Mouse (Mus musculus): ENCODE data around the gene Runx1. TPM values are rescaled to one million over a fixed set of nuclear protein-coding genes. Genes with fewer than 3 reads are reported as not detected.

The Runx1 gene
- polyA plus RNA-seq, 1 experiment from 2014 or later, result 3.3 TPM

DNA sequence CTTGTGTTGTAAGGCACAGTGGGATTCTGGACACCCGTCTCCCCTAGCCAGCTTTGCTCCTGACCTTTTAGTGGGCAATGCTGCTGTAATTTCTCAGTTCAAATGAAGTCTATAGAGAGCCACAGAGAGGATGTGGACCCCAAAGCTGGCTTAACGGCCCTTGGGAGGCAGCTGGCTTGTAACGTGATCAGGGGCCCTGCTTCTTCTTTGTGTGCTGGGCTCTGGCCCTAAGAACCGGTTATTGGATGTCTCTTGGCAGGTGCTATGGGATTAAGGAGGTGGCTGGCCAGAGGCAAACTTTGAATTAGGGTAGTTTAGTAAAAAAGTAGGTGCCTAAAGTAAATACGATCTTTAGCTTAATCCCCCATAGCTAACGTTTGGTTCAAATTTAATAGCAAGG is 31.8 kb downstream of the Runx1 start:
- WGBS, result 43% methylated on average over 6 of the region's 6 CpGs

DNA sequence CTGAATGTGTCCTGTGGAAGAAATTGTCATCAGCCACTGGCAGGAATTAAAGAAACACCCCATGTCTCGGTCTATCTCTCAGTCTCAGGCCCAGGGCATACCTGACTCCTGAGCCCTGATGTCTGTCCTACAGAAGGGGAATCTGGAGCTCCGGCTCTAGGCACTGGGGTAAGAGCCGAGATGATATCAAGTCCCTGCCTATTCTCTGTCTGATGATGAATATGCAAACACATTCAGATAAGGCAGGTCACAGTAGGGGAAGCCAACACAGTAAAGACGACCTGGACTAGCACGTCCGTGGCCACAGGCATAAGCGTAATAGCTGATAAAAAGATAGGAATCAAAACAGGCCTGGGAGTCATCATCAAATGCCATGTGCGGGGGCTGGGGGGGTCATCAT is 32.2 kb downstream of the Runx1 start:
- WGBS, result 62% methylated on average over 8 of the region's 8 CpGs
- H3K36me3 ChIP-seq (ENCODE audit: control insufficient read depth, insufficient read depth, low read length), result no peaks in the 10 kb centered on the region
- no peaks in the 10 kb centered on the region for H3K9me3 ChIP-seq (ENCODE audit: control insufficient read depth, low read length)
- H3K4me3 ChIP-seq (ENCODE audit: low read depth, low read length), result no peak overlapping the region
- no peaks in the 10 kb centered on the region for H3K27me3 ChIP-seq (replicated peaks; ENCODE audit: control insufficient read depth, insufficient read depth, low read length)
- H3K27ac ChIP-seq (ENCODE audit: low read depth), result no peak overlapping the region
- H3K4me1 ChIP-seq (replicated peaks; ENCODE audit: control insufficient read depth, insufficient read depth, low read length), result no peaks in the 10 kb centered on the region
- H3K9ac ChIP-seq (ENCODE audit: low read length), result no peak overlapping the region
- H3K4me2 ChIP-seq (ENCODE audit: low read length), result no peak overlapping the region
- DNase-seq (ENCODE audit: low spot score), result no peak
- ATAC-seq (replicated peaks; ENCODE audit: low FRiP score, low TSS enrichment, low read depth), result no peak

More for the DNA sequence above, 31.8 kb downstream of the Runx1 start:
- Histone ChIP-seq H3K4me1 (replicated peaks; ENCODE audit: control insufficient read depth, insufficient read depth, low read length) (no peaks in the 10 kb centered on the region), H3K4me3 (ENCODE audit: low read depth, low read length) (no peak overlapping the region), H3K9me3 (ENCODE audit: control insufficient read depth, low read length) (no peaks in the 10 kb centered on the region), H3K27me3 (replicated peaks; ENCODE audit: control insufficient read depth, insufficient read depth, low read length) (no peaks in the 10 kb centered on the region), H3K36me3 (ENCODE audit: control insufficient read depth, insufficient read depth, low read length) (no peaks in the 10 kb centered on the region), H3K9ac (ENCODE audit: low read length) (no peak overlapping the region), H3K4me2 (ENCODE audit: low read length) (no peak overlapping the region), H3K27ac (ENCODE audit: low read depth) (no peak overlapping the region)
- DNase-seq (ENCODE audit: low spot score) (no peak), ATAC-seq (replicated peaks; ENCODE audit: low FRiP score, low TSS enrichment, low read depth) (no peak)

DNA sequence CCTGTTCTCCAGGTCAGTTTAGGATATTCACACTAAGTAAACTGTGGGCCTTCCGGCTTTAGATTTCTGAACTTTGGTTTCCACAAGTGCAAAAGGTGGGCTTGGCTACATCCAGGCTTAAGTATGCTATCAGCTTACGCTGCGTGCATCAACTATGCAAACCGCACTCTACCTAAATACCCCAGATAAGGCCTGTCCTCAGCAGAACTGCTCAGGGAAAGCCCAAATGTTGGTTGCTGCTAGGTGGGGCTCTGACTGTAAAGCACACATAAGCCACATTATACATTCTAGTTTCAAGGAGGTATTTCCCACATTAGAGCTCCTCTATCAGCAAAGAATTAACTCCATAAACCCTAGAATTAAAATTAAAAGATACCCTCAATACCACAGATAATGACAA is 33.0 kb downstream of the Runx1 start:
- ATAC-seq (replicated peaks; ENCODE audit: low FRiP score, low TSS enrichment, low read depth), result no peak
- WGBS, result 80% methylated on average over 4 of the region's 4 CpGs
- no peak for DNase-seq (ENCODE audit: low spot score)

DNA sequence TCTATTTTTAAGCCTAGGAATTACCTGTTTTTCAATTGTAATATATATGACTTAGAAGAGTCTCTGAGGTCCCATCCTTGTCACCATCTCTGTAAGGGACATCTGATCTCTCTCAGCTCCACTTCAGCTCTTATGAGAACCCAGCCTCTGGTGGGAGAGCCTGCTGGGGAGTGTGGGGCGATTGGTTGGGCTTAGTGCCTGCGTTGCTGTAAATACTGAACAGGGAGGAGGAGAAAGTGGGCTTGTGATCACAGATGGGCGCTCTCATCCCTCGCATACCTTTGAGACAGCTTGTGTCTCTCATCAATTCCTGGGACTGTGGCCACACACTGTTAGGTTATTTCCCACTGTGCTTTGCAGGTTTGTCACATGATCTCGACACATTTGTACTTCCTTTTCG is 35.3 kb downstream of the Runx1 start:
- DNase-seq (ENCODE audit: low spot score) (no peak), ATAC-seq (replicated peaks; ENCODE audit: low FRiP score, low TSS enrichment, low read depth) (no peak)
- 58% methylated on average over 6 of the region's 6 CpGs for WGBS
- no peaks in the 10 kb centered on the region for H3K9me3 ChIP-seq (ENCODE audit: control insufficient read depth, low read length)
- H3K27me3 ChIP-seq (replicated peaks; ENCODE audit: control insufficient read depth, insufficient read depth, low read length), result no peaks in the 10 kb centered on the region
- H3K9ac ChIP-seq (ENCODE audit: low read length), result no peak overlapping the region
- no peak overlapping the region for H3K4me2 ChIP-seq (ENCODE audit: low read length)
- H3K27ac ChIP-seq (ENCODE audit: low read depth), result no peak overlapping the region
- H3K4me3 ChIP-seq (ENCODE audit: low read depth, low read length), result no peak overlapping the region
- no peaks in the 10 kb centered on the region for H3K36me3 ChIP-seq (ENCODE audit: control insufficient read depth, insufficient read depth, low read length)
- H3K4me1 ChIP-seq (replicated peaks; ENCODE audit: control insufficient read depth, insufficient read depth, low read length), result no peaks in the 10 kb centered on the region

More for the DNA sequence above, 33.0 kb downstream of the Runx1 start:
- Histone ChIP-seq H3K27ac (ENCODE audit: low read depth) (no peak overlapping the region), H3K36me3 (ENCODE audit: control insufficient read depth, insufficient read depth, low read length) (no peaks in the 10 kb centered on the region), H3K9ac (ENCODE audit: low read length) (no peak overlapping the region), H3K4me2 (ENCODE audit: low read length) (no peak overlapping the region), H3K9me3 (ENCODE audit: control insufficient read depth, low read length) (no peaks in the 10 kb centered on the region), H3K4me1 (replicated peaks; ENCODE audit: control insufficient read depth, insufficient read depth, low read length) (no peaks in the 10 kb centered on the region), H3K27me3 (replicated peaks; ENCODE audit: control insufficient read depth, insufficient read depth, low read length) (no peaks in the 10 kb centered on the region), H3K4me3 (ENCODE audit: low read depth, low read length) (no peak overlapping the region)

DNA sequence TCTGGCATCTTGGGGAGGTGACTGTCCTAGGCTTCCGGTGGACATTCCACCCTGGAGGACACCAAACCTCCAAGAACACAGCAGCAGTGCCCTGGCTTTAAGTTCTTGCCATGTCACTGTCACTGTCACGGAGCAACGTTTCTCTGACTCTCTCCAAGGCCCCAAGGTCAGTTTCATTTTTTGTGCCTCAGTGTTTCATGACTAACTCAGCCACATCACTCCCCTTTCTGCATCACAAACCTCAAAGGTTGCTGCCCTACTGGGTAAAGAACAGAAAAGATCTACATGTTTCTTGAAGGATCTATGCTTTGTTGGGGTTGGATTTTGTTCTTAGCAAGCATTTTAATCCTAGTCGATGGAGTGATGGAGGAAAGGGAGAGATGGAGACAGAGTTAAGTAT is 36.1 kb downstream of the Runx1 start:
- no peak overlapping the region for H3K4me3 ChIP-seq (ENCODE audit: low read depth, low read length)
- 89% methylated on average over 4 of the region's 4 CpGs for WGBS

DNA sequence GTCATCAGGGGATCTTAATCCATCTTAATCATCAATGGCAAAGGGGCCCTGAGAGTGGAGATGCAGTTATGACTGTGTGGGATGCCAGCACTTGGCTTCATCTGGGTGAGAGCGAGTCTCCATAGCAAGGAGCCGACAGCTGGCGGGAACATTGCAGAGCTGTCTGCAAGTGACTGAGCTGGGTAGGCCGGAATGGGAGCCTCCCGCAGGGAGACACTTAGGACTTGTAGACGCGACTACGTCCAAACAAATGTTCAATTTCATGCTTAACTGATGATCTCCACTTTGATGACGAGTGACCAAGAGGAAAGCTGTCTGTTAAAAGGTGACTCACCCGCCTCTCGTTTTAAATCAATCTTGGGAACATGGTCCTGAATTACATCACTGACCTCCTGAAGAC is 37.5 kb downstream of the Runx1 start:
- 71% methylated on average over 11 of the region's 11 CpGs for WGBS
- no peak for ATAC-seq (replicated peaks; ENCODE audit: low FRiP score, low TSS enrichment, low read depth)

More for the DNA sequence above, 36.1 kb downstream of the Runx1 start:
- Histone ChIP-seq H3K36me3 (ENCODE audit: control insufficient read depth, insufficient read depth, low read length) (no peaks in the 10 kb centered on the region), H3K4me1 (replicated peaks; ENCODE audit: control insufficient read depth, insufficient read depth, low read length) (no peaks in the 10 kb centered on the region), H3K4me2 (ENCODE audit: low read length) (no peak overlapping the region), H3K27me3 (replicated peaks; ENCODE audit: control insufficient read depth, insufficient read depth, low read length) (no peaks in the 10 kb centered on the region), H3K9me3 (ENCODE audit: control insufficient read depth, low read length) (no peaks in the 10 kb centered on the region), H3K9ac (ENCODE audit: low read length) (no peak overlapping the region), H3K27ac (ENCODE audit: low read depth) (no peak overlapping the region)
- ATAC-seq (replicated peaks; ENCODE audit: low FRiP score, low TSS enrichment, low read depth) (no peak), DNase-seq (ENCODE audit: low spot score) (no peak)

DNA sequence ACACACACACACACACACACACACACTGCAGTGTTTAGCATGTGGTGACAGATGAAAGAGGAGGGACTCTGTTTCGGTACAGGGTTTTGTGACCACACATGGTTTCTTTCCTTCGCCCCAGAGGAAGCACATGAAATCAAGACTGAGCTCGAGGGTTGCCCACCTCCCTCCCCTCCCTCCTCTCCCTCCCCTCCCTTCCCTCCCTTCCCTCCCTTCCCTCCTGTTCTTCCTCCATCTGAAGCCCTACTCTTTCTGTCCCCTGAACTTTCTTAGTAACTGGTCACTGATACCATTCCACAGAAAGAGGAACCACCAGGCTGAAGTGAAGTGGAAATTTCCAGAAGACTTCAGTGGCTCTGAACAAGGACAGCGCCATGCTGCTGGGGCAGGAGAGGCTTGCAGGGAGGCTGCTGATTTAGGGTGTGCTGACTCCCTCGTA is 39.0 kb downstream of the Runx1 start:
- ATAC-seq (replicated peaks; ENCODE audit: low FRiP score, low TSS enrichment, low read depth), result no peak
- H3K4me1 ChIP-seq (replicated peaks; ENCODE audit: control insufficient read depth, insufficient read depth, low read length), result 0 out of 2 replicates have a peak, but pooled peaks cover 4% of the 10 kb centered on the region
- H3K4me2 ChIP-seq (ENCODE audit: low read length), result no peak overlapping the region
- H3K36me3 ChIP-seq (ENCODE audit: control insufficient read depth, insufficient read depth, low read length), result no peaks in the 10 kb centered on the region
- 53% methylated on average over 5 of the region's 5 CpGs for WGBS
- no peaks in the 10 kb centered on the region for H3K27me3 ChIP-seq (replicated peaks; ENCODE audit: control insufficient read depth, insufficient read depth, low read length)
- no peak overlapping the region for H3K9ac ChIP-seq (ENCODE audit: low read length)
- no peak overlapping the region for H3K27ac ChIP-seq (ENCODE audit: low read depth)
- H3K9me3 ChIP-seq (ENCODE audit: control insufficient read depth, low read length), result no peaks in the 10 kb centered on the region
- DNase-seq (ENCODE audit: low spot score), result no peak
- H3K4me3 ChIP-seq (ENCODE audit: low read depth, low read length), result no peak overlapping the region

More for the DNA sequence above, 37.5 kb downstream of the Runx1 start:
- no peak for DNase-seq (ENCODE audit: low spot score)
- no peaks in the 10 kb centered on the region for H3K36me3 ChIP-seq (ENCODE audit: control insufficient read depth, insufficient read depth, low read length)
- H3K4me1 ChIP-seq (replicated peaks; ENCODE audit: control insufficient read depth, insufficient read depth, low read length), result 0 out of 2 replicates have a peak, but pooled peaks cover 2% of the 10 kb centered on the region
- no peak overlapping the region for H3K4me3 ChIP-seq (ENCODE audit: low read depth, low read length)
- no peaks in the 10 kb centered on the region for H3K27me3 ChIP-seq (replicated peaks; ENCODE audit: control insufficient read depth, insufficient read depth, low read length)
- no peak overlapping the region for H3K27ac ChIP-seq (ENCODE audit: low read depth)
- H3K9me3 ChIP-seq (ENCODE audit: control insufficient read depth, low read length), result no peaks in the 10 kb centered on the region
- no peak overlapping the region for H3K9ac ChIP-seq (ENCODE audit: low read length)
- H3K4me2 ChIP-seq (ENCODE audit: low read length), result no peak overlapping the region

DNA sequence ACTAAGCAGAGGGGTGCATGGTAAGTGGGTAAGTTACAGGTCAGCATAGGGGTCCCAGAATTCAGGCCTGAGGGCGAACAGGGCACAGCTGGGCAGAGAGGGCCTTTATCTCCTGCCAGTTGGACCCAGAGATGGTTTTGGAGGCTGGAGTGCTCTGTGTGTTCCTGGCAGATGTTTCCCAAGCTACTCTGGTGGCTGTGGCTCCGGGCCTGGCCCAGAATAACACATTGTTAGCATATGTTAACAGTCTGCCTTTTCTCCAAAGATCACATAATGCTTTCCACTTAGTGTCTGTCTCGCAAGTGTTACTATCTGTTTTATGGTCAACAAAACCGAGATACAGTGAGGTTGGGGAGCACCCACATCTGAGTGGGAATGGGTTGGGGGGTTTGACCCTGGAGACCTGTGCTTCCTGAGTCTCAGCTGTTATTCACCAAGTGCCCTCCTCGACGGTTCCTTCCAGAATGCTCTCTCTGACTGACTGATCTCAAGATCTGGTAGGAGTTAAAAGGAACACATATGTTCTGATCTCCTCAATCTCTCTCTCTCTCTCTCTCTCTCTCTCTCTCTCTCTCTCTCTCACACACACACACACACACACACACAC is 39.6 kb downstream of the Runx1 start:
- no peaks in the 10 kb centered on the region for H3K9me3 ChIP-seq (ENCODE audit: control insufficient read depth, low read length)
- H3K4me3 ChIP-seq (ENCODE audit: low read depth, low read length), result no peak overlapping the region
- H3K27ac ChIP-seq (ENCODE audit: low read depth), result no peak overlapping the region
- no peak overlapping the region for H3K4me2 ChIP-seq (ENCODE audit: low read length)
- H3K36me3 ChIP-seq (ENCODE audit: control insufficient read depth, insufficient read depth, low read length), result no peaks in the 10 kb centered on the region
- H3K9ac ChIP-seq (ENCODE audit: low read length), result no peak overlapping the region
- H3K4me1 ChIP-seq (replicated peaks; ENCODE audit: control insufficient read depth, insufficient read depth, low read length), result 0 out of 2 replicates have a peak, but pooled peaks cover 4% of the 10 kb centered on the region
- H3K27me3 ChIP-seq (replicated peaks; ENCODE audit: control insufficient read depth, insufficient read depth, low read length), result no peaks in the 10 kb centered on the region
- WGBS, result 57% methylated on average over 6 of the region's 6 CpGs
- ATAC-seq (replicated peaks; ENCODE audit: low FRiP score, low TSS enrichment, low read depth) (no peak), DNase-seq (ENCODE audit: low spot score) (no peak)

DNA sequence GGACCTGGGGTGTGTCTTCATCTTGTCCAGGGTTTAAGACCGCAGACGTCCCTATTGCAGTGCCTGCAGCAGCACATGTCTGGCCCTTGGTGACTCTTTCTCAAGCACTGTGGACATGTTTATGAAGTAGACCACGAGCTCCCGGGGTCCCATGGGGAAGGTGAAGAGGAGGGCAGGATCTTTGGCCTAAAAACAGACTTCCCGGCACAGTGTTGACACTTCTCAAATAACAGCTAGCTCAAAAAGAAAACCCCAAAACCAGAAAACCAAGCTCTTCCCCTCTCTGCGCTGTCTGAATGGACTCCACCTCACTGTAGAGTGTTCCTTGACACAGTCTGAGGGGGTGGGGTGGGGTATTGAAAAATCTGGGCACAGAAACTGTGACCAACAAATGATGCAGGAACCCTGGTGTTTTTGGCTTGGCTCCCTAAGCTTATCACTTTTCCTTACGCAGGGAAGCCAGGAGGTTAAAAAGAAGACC is 42.3 kb downstream of the Runx1 start:
- H3K9me3 ChIP-seq (ENCODE audit: control insufficient read depth, low read length), result no peaks in the 10 kb centered on the region
- no peaks in the 10 kb centered on the region; the same call in 1 of the 2 replicates for H3K27me3 ChIP-seq (replicated peaks; ENCODE audit: control insufficient read depth, insufficient read depth, low read length)
- DNase-seq (ENCODE audit: low spot score) (no peak), ATAC-seq (replicated peaks; ENCODE audit: low FRiP score, low TSS enrichment, low read depth) (no peak)
- no peak overlapping the region for H3K4me3 ChIP-seq (ENCODE audit: low read depth, low read length)
- WGBS, result 40% methylated on average over 7 of the region's 7 CpGs
- no peak overlapping the region for H3K9ac ChIP-seq (ENCODE audit: low read length)
- H3K4me2 ChIP-seq (ENCODE audit: low read length), result no peak overlapping the region
- no peaks in the 10 kb centered on the region for H3K36me3 ChIP-seq (ENCODE audit: control insufficient read depth, insufficient read depth, low read length)
- no peak overlapping the region for H3K27ac ChIP-seq (ENCODE audit: low read depth)
- 0 out of 2 replicates have a peak, but pooled peaks cover 4% of the 10 kb centered on the region for H3K4me1 ChIP-seq (replicated peaks; ENCODE audit: control insufficient read depth, insufficient read depth, low read length)
